Mouse (Mus musculus) R1 (cell line): ENCODE data around the gene Brix1.
A peak's percentile ranks its signal among the peaks of the same experiment; 100 is the strongest.

ENCODE experiments used
- DNase-seq: peaks from one replicate; pipeline ENCODE4 v3.0.0-alpha.2; 2018; ENCODE audit warnings: low read depth, low spot score

Gene Brix1

GRCm38 (mm10) chr15:10447102-10447501, 38.6 kb downstream of the Brix1 start:
- DNase-seq: no peak

GRCm38 (mm10) chr15:10442275-10442674, 43.5 kb downstream of the Brix1 start:
- no peak for DNase-seq

GRCm38 (mm10) chr15:10441493-10441892, 44.3 kb downstream of the Brix1 start:
- DNase-seq: no peak

DNA sequence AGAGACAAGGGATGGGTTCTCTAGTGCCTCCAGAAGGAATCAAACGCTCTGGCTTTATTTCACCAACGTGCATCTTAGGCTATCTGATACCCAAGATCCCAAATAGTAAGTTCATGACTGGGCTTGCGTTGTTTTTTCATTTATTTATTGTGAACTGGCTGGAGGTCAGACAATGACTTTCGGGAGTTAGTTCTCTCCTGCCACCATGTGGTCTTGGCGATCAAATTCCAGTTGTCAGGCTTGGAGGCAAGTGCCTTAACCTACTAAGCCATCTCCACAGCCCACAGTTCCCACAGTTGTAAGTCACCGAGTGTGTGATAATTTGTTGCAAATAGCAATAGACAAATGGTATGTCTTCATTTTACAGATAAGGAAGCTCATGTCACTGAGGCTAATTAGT, 45.8 kb downstream of the Brix1 start:
- DNase-seq: no peak

GRCm38 (mm10) chr15:10436893-10437292, 48.9 kb downstream of the Brix1 start:
- DNase-seq: no peak

DNA sequence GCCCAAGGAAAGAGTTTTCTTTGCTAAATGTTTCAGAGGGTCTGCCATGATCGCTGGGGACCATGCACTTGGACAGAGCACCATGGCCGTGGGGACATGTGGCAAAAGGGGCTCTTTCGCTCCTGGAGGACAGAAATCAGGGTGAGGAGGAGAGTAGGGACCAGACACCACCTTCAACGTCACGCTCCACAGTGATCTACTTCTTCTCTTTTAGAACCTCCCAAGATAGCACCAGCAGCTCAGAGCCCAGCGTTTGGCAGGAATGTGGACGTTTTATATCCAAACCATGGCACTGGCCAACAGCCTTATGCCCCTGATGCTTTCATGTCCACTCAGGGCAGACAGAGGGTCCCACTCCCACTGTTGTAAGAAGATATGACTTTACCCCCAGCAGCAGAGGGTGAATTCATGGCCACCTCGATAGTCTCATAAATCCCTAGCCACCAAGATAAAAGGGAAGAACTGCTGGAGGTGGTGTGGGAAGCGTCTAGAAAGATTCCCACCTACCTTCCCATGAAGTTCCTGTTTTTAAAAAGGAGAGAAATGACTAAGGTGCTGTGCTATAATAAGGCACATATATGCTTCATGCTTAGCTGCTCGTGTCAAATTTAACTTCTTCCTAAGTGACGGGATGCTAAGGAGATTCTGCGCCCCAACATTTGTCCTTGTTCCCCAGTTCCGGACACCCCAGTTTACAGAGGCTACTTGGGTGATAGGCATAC, 59.0 kb downstream of the Brix1 start:
- DNase-seq: no peak

GRCm38 (mm10) chr15:10426124-10426523, 59.6 kb downstream of the Brix1 start:
- peak; percentile 25 for DNase-seq
